Mouse (Mus musculus) liver, postnatal 0 days (tissue): Measurements from ENCODE around the gene Gm21974.

ENCODE experiments used
- CTCF ChIP-seq: sonication (generic); IDR thresholded peaks from 2 replicates; pipeline ENCODE4 v1.5.1; 2016; ENCODE audit warnings: antibody characterized with exemption, low read depth
- EP300 ChIP-seq: IDR thresholded peaks from 2 replicates; pipeline ENCODE4 v1.6.1; 2016; ENCODE audit warnings: antibody characterized with exemption, low read depth, mild to moderate bottlenecking

DNA sequence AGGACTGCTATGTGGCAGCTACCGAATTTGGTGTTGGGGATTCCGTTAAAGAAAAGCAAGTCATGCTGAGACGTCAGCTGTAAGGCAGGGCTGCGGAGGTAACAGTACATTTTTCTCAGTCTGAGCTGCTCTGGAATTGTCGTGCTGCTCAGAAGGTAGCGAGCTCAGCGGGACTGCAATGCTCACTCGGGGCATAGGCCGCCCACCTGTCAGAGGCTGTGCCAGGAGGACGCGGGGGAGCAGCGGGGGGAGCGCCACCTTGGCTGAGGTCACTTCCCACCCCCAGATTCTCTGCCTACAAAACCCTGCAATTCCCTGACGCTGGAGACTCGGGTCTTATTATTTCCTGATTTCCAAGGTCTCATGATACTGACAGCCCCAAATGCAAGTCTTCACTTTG is 54.4 kb downstream of the Gm21974 start:
- TF ChIP-seq CTCF (no peak), EP300 (no peak)
